Mouse (Mus musculus): Measurements from ENCODE around the gene Metap2.
A peak's percentile ranks its signal among the peaks of the same experiment; 100 is the strongest.
"Not testable (repeated sequence)": the region's sequence is repeated elsewhere in the genome, so short reads cannot be mapped to it uniquely, and the experiment has no call there.

The Metap2 gene

GRCm38 (mm10) chr10:93909811-93910446 is 13.0 kb upstream of the Metap2 start:
- no peak for DNase-seq

- DNase-seq, result no peak
These were observed 12.1 kb upstream of the Metap2 start for GRCm38 (mm10) chr10:93909015-93909414.

DNA sequence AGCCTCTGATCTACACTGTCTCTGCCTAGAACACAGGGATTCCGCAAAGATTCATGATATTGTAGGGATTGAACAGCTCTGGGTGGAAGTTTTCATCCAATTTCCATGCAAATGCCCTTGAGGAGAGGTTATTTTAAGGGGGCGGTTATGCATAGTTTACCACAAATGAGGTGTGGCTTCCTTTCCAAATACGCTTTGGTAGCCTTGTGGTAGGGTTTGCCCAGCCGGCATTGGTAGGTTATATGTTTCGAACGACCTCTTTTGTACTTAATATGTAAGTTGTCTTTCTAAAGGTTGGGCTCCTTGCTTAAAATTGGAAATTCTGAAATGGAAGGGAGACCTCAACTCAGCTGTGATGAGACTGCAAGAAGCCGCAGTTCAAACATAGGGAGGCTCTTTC is 11.6 kb upstream of the Metap2 start:
- no peak for DNase-seq

GRCm38 (mm10) chr10:93907376-93907775 is 10.5 kb upstream of the Metap2 start:
- no peak for DNase-seq

GRCm38 (mm10) chr10:93899907-93900306 is 3.0 kb upstream of the Metap2 start:
- DNase-seq, result no peak

- no peak for DNase-seq
These were observed 2.4 kb upstream of the Metap2 start for GRCm38 (mm10) chr10:93899303-93899702.

GRCm38 (mm10) chr10:93892551-93892950 is 4.3 kb downstream of the Metap2 start:
- DNase-seq, result no peak

- DNase-seq, result no peak
These were observed 5.9 kb downstream of the Metap2 start for GRCm38 (mm10) chr10:93891031-93891430.

DNA sequence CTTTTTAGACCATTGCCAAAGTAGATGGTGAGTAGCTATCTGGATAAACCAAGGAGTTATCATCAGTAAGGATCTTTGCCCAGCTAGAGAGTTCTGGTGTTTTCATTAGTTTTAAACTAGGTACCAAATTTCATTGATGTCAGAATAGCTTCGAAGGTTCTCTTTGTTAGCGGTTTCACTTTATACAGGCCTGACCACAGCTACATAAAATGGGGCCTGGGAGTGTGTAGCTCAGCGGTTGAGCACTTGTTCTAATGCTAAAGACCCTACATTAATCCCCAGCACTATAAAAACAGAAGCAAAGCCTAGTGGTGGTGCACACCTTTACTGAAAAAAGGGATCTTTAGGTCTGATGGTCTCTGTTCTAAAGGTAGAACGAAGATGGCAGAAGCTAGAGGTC is 6.3 kb downstream of the Metap2 start:
- no peak for DNase-seq

- DNase-seq, result no peak
These were observed 6.9 kb downstream of the Metap2 start for GRCm38 (mm10) chr10:93889976-93890375.

GRCm38 (mm10) chr10:93889579-93889950 is 7.3 kb downstream of the Metap2 start:
- peak; percentile 85 for DNase-seq

DNA sequence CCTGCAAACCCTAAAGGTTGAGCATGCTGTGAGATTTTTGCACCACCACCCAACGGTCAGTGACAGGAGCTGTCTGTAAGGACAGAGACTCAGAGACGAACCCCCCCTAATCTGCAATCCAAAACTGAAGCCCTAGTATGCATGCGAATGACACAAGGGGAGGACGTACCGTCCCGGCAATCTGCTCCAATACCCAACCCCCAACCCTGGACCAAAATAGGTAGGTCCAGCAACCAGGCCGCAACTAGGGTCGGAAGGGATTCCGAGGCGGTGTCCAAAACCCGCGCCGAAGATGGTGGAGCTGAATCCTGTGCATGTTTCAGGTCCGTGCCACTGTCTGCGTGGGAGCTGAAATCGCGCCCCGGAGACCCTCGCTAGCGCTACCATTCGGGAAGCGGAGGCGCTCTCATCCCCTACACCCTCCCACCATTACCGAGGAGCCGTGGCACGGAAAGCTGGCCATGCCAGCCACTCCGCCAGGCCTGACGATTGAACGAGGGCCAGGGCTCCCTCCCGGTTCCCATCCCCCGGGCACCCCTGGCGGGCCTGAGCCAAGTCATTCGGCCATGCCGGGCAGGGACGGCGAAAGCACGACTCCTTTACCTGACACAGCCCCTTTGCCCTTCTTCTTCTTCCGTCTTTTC is 7.8 kb downstream of the Metap2 start:
- DNase-seq, result peak; percentile 58

GRCm38 (mm10) chr10:93888590-93888934 is 8.3 kb downstream of the Metap2 start:
- DNase-seq, result no peak

- DNase-seq, result no peak
These were observed 10.9 kb downstream of the Metap2 start for GRCm38 (mm10) chr10:93885839-93886477.

- no peak for DNase-seq
These were observed 14.0 kb downstream of the Metap2 start for GRCm38 (mm10) chr10:93882738-93883364.

DNA sequence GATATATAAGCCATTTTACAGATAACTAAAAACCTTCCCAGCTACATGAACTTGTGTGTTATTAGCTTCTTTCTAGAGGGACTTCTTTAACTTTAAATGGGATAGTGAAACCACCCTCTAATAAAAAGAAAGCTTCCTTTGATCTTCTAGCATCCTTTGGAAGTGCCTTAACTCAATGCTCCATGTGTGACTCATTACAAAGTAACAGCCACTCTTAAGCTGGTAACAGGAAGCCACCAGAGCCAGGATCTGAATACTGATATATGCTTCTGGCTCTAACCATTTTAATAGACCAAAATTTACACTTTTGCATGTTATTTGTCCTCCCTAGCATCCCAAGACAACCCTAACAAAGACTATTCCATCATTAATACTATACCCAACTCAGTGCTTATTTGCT is 15.0 kb downstream of the Metap2 start:
- DNase-seq, result no peak

DNA sequence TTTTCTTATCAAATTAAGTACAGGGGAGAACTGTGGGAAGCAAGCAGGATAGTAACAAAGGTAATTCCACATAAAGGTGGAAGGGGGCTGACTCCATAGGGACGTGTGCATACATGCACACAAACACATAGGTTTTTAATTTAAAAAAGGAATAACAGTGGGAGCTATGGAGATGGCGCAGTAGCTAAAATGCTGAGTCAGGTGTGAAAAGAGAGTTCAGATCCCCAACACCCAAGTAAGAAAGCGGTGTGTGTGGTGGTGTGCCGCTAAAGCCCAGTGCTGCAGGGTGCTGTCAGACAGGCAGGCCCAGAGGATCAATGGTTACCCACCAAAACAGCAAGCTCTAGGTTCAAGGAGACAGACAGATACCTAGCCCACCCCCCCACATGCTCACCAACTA is 18.2 kb downstream of the Metap2 start:
- DNase-seq, result no peak

DNA sequence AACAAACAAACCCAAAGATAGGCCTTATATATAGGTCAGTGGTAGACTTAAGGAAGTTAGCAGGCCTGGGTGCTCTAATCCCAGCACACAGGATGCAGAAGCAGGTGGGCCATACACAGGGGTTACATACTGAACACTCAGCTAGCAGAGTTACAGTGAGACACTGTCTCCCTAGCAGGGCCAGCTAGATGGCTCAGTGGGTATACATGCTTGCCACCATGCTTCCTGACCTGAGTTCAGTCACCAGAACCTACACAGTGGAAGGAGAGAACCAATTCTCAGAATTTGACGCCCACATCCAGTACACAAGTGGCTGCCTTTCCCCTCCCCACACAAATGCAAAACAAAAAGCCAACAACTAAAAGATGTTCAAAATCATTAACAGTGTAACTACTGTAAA is 20.1 kb downstream of the Metap2 start:
- DNase-seq, result no peak

GRCm38 (mm10) chr10:93868886-93869285 is 28.0 kb downstream of the Metap2 start:
- DNase-seq, result no peak

DNA sequence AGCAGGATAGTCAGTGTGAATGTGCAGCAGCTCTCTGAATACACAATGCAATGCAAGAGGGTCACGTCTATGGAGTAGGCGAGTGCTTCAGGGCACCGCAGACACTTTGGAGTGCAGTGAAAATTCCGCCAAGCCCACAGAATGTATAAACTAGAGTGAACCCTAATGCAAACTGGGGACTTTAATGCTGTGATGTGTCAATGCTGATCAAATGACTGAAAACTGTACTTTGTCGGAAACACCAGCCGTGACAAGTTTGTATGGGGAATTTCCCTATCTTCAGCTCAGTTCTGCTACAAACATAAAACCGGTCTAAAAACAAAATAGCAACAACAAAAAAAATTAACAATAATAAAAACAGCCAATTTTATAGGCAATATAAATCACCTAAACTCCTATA is 28.5 kb downstream of the Metap2 start:
- no peak for DNase-seq

DNA sequence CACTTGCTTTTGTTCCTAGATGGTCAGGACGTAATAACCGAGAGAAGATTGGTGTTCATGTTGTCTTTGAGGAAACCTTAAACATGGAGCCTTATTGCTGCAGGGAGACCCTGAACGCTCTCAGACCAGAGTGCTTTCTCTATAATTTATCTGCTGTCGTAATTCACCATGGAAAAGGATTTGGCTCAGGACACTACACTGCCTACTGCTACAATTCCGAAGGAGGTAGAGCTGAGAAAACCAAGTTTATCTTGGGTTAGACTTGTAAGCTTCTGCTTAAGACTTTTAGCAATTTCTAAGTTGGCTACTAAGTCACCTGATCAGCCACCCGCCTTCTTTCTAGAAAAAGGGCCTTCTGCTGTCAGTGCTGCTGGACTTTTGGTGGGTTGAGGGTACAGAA is 40.8 kb downstream of the Metap2 start:
- no peak for DNase-seq

DNA sequence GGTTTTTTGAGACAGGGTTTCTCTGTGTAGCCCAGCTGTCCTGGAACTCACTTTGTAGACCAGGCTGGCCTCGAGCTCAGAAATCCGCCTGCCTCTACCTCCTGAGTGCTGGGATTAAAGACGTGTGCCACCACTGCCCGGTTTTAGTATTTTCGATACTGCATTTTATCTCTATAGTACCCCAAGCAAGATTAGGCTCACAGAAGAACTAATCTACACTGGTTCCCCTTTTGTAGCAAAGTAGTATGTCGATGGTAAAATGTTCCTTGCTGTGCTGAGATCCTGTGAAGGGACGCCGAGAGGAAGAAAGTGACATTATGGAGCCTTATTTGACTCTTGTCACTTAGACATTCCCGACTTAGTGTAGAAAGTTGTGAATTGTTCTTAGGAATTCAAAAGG is 41.8 kb downstream of the Metap2 start:
- DNase-seq, result no peak

DNA sequence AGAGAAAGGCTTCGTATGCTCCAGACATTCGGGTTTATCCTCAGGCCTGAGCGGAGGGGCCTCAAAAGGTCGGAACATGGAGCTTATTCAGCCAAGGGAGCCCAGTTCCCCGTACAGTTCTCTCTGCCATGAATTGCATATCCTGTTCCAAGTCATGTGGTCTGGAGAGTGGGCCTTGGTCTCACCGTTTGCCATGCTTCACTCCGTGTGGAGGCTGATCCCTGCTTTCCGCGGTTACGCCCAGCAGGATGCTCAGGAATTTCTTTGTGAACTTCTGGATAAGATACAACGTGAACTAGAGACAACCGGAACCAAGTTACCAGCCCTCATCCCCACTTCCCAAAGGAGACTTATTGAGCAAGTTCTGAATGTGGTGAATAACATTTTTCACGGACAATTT is 50.2 kb downstream of the Metap2 start:
- DNase-seq, result no peak

- not testable (repeated sequence) for DNase-seq
These were observed 61.8 kb downstream of the Metap2 start for GRCm38 (mm10) chr10:93835115-93835514.
